Mouse (Mus musculus) gastrocnemius, adult 2 months (tissue): Measurements from ENCODE around the gene Rundc3a. TPM values are rescaled to one million over a fixed set of nuclear protein-coding genes. Genes with fewer than 3 reads are reported as not detected.

Experiments used
- DNase-seq: peaks from one replicate; pipeline ENCODE4 v3.0.0; 2022
- H3K27ac ChIP-seq: fragments of 200-600 bp; 2 replicates; pipeline ENCODE4 v1.8.1; 2022; ENCODE audit warnings: mild to moderate bottlenecking
- H3K4me3 ChIP-seq: fragments of 200-600 bp; 2 replicates; pipeline ENCODE4 v1.8.1; 2022; ENCODE audit warnings: mild to moderate bottlenecking, moderate library complexity
- CTCF ChIP-seq: fragments of 200-600 bp; IDR thresholded peaks from 2 replicates; pipeline ENCODE4 v1.8.1; 2022; ENCODE audit warnings: antibody characterized with exemption, mild to moderate bottlenecking, moderate library complexity
- intact Hi-C: fragments of 180-260 bp; cut with DNase I; formaldehyde crosslinking; loops from one replicate; pipeline ENCODE4 v1.15.1; 2025
- total RNA-seq, 2 experiments: library from RNA; stranded (reverse); gene quantifications; 2 replicates each; pipeline ENCODE4 v1.2.3; 2021

Rundc3a gene
- total RNA-seq, 2 experiments from 2014 or later: not detected

DNA sequence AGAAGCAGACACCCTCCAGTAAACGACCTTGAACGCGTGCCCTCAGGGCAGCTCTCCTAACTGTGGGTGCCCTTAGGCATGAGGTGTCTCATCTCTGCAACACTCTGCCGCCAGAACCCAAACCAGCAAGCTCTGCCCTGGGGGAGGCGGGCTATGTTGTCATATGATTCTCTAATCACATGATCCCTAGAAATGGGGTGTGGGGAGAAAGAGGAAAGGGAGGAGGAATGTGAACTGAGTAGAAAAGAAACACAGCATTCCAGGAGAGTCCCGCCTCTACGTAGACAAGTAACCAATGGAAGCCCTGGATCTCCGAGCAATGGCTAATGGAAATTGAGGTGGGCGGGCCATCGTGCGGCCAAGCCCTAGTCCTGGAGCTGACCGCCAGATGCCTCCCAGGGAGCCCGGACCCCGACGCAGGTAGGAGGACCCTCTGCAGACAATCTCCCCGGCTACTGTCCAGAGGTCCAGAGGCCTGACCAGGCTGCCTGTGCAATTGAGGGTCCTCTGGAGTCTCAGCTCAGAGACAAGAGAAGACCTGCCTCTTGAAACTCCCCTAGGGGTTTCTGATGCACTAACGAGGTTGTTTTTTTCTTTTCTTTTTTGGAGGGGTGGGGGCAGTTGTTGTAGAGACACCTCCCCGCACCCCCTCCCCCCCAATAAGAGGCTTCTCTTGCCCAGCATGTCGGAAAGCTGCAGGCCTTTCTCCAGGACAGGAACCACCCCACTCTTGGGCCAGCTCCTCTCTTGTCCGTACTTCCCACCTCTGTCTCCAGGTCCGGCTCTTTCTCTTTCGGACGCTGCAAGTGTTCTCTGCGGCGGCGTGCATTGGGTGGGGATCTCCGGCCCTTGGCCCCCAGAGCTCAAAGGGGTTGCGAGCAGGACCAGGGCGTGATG, 37.2 kb downstream of the Rundc3a start, which contains the start of gene Grn:
Grn (plus strand) TSS at position 195 of the 897 bp plus-strand sequence.
- peak; percentile 91 for DNase-seq
- TF ChIP-seq CTCF: no peak
- Histone ChIP-seq H3K27ac (peak within 1 kb of the TSS; percentile 91), H3K4me3 (peak within 1 kb of the TSS; percentile 84)
- intact Hi-C loops: loop anchor here (1.0 kb wide), 1 partner anchor 19 kb away; no protein-coding TSS in a partner anchor

DNA sequence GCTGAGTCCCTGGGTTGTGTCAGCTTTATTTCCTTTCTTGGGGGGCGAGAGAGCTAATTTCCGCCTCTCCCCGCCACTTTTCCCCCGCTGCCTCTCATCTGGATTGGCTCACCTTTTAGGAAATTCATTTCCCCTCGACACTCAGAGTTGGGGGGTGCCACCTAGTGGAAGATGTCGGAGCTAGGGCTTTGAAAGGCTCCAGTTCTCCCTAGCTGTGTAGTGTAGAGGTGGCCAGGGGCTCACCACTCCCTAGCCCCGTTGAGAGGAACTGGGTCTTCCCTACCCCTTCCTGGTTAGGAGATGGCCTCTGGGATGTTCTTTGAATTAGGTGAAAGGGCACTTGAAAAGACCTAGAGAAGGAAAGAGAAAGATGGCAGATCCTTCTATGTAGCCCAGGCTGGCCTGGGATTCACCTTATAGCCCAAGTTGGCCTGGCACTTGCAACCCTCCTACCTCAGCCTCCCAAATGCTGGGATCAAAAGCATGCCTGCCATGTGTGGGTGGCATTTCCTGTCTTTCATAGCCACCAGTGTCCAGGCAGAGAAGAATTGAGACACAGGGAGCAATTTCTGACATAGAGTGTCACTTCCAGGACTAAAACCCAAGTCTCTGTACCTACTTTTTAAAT, 37.9 kb downstream of the Rundc3a start:
- H3K27ac ChIP-seq: peak overlapping the region; percentile 91
- DNase-seq: peak; percentile 82
- intact Hi-C loops: loop anchor here (1.0 kb wide), 1 partner anchor 20 kb away; no protein-coding TSS in a partner anchor
- H3K4me3 ChIP-seq: peak overlapping the region; percentile 84
- peak; percentile 88 for TF ChIP-seq CTCF

DNA sequence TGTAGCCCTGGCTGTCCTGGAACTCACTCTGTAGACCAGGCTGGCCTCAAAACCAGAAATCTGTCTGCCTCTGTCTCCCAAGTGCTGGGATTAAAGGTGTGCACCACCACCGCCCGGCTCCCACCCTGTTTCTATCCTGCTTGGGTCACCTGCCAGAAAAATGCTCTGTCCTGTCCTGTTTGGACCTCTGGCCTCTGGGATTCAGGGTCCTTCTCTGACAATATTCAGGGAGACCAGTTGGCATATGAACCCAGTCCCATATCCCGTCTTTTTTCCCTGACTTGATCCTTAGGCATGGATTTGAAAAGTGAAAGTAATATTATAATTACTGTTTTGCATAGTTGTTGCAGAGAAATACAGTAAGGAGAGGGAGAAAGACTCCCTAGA, 38.5 kb downstream of the Rundc3a start:
- no peak for TF ChIP-seq CTCF
- H3K27ac ChIP-seq: peak overlapping the region; percentile 91
- H3K4me3 ChIP-seq: peak overlapping the region; percentile 58
- no peak for DNase-seq
- intact Hi-C loops: loop anchor here (1.0 kb wide), 1 partner anchor 20 kb away; no protein-coding TSS in a partner anchor

DNA sequence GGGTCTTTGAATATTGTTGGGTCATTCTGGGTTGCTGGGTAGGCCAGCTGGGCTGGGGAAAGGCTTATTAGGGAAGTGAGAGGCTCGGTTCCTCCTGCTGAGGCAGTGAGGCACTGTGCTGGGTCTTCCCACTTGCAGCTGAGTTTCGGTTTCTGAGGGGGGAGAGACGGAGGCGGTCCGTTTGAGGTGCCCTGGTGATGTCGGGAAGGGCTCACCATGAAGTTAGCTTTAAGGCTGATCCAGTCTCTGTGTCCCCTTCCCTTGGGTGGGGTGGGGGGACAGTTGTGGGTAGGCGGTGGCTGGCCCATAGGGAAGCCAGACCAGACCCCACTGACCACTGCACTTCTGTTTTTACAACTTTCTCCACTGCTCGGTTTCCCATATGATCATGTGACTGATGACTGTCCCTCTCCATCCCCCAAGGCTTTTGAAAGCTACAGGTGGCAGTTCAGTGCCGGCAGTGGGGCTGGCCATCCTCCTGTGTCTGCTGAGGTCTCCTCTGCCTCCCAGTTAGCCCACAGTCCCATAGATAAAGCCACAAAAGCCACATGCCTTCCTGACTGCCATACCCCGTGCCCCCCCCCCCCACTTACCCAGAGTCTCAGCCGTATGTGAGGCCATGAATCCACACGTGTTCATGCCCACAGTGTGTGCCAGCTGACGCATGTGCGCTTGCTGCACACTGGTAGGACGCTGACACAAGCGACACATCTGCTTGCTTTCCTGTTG, 39.1 kb downstream of the Rundc3a start:
- DNase-seq: peak; percentile 38
- intact Hi-C loops: no loop called here
- TF ChIP-seq CTCF: no peak
- H3K27ac ChIP-seq: peak overlapping the region; percentile 91
- H3K4me3 ChIP-seq: peak overlapping the region; percentile 58

DNA sequence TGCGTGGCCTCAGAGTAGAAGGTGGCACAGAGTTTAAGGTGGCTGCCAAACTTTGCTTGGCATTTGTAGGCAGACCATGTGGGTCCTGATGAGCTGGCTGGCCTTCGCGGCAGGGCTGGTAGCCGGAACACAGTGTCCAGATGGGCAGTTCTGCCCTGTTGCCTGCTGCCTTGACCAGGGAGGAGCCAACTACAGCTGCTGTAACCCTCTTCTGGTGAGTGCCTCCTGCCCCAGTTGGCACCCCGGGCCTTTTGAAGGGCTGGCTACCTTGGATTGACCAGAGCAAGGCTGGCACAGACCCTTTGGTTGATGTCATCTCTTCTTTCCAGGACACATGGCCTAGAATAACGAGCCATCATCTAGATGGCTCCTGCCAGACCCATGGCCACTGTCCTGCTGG, 39.7 kb downstream of the Rundc3a start:
- intact Hi-C loops: no loop called here
- no peak for TF ChIP-seq CTCF
- peak overlapping the region; percentile 58 for H3K4me3 ChIP-seq
- peak; percentile 93 for DNase-seq
- H3K27ac ChIP-seq: peak overlapping the region; percentile 91

DNA sequence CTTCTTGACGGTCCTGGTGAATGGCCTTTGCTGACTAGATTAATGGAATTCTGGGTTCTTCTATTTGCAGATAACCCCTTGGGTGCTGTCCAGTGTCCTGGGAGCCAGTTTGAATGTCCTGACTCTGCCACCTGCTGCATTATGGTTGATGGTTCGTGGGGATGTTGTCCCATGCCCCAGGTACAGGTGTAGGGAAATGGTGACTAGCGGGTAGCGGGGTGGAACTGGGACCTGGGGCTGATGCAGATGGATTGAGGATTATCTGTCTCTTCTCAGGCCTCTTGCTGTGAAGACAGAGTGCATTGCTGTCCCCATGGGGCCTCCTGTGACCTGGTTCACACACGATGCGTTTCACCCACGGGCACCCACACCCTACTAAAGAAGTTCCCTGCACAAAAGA, 40.7 kb downstream of the Rundc3a start:
- Histone ChIP-seq H3K27ac (peak overlapping the region; percentile 91), H3K4me3 (peak overlapping the region; percentile 58; the same call in 1 of the 2 replicates)
- intact Hi-C loops: loop anchor here (2.0 kb wide), 1 partner anchor 125 kb away; no protein-coding TSS in a partner anchor
- no peak for TF ChIP-seq CTCF
- no peak for DNase-seq

DNA sequence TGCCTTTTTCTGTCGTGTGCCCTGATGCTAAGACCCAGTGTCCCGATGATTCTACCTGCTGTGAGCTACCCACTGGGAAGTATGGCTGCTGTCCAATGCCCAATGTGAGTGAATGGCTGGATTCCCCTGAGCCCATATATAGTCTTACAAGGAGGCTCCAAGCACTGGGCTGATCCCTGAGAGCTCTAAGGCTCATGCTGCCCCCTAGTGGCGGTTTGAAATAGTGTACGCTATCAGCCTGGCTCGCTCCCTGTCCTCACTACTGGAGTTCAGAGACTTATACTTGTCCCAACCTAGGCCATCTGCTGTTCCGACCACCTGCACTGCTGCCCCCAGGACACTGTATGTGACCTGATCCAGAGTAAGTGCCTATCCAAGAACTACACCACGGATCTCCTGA, 41.2 kb downstream of the Rundc3a start:
- H3K4me3 ChIP-seq: no peak overlapping the region
- peak overlapping the region; percentile 91 for H3K27ac ChIP-seq
- intact Hi-C loops: loop anchor here (2.0 kb wide), 1 partner anchor 126 kb away; no protein-coding TSS in a partner anchor
- TF ChIP-seq CTCF: peak; percentile 88
- peak; percentile 87 for DNase-seq

DNA sequence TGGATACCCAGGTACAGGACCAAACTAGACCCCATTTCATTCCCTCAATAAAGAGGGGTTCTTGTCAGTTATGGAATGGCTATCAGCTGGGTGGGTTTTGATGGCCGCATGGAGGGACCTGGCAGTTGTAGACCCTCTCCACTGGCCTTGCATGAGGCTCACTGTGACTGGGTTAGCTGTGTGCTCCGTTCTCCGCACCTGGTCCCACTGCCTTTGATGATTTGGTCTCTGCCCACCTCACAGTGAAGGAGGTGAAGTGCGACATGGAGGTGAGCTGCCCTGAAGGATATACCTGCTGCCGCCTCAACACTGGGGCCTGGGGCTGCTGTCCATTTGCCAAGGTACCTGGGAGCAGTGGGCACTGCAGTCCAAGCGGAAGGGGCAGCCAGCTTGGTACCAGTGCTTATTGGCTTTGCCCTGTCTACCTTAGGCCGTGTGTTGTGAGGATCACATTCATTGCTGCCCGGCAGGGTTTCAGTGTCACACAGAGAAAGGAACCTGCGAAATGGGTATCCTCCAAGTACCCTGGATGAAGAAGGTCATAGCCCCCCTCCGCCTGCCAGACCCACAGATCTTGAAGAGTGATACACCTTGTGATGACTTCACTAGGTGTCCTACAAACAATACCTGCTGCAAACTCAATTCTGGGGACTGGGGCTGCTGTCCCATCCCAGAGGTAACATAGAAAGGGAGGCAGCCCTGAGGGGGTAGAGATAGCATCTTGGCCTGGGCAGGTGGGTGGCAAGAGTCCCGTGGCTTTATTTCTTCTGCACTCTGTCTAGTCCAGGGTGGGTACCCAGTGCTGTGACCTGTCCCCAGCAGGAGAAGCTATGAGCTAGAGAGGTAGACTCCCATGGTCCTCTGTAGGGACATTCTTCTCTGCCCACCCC, 41.9 kb downstream of the Rundc3a start:
- intact Hi-C loops: loop anchor here (2.0 kb wide), 1 partner anchor 126 kb away; no protein-coding TSS in a partner anchor
- DNase-seq: no peak

DNA sequence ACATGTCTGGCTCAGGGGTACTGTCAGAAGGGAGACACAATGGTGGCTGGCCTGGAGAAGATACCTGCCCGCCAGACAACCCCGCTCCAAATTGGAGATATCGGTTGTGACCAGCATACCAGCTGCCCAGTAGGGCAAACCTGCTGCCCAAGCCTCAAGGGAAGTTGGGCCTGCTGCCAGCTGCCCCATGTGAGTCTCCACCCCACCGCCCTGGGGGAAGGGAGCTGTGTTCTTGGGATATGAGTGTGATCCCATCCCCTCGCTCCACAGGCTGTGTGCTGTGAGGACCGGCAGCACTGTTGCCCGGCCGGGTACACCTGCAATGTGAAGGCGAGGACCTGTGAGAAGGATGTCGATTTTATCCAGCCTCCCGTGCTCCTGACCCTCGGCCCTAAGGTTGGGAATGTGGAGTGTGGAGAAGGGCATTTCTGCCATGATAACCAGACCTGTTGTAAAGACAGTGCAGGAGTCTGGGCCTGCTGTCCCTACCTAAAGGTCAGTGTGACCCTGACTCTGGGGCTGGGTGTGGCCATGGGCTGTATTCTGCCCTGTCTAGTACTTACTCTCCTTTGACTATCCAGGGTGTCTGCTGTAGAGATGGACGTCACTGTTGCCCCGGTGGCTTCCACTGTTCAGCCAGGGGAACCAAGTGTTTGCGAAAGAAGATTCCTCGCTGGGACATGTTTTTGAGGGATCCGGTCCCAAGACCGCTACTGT, 42.7 kb downstream of the Rundc3a start:
- Histone ChIP-seq H3K4me3 (no peak overlapping the region), H3K27ac (no peak overlapping the region)
- intact Hi-C loops: loop anchor here (2.0 kb wide), 1 partner anchor 127 kb away; no protein-coding TSS in a partner anchor
- TF ChIP-seq CTCF: no peak
- no peak for DNase-seq

More for the DNA sequence above, 41.9 kb downstream of the Rundc3a start:
- no peak for TF ChIP-seq CTCF
- no peak overlapping the region for H3K4me3 ChIP-seq
- no peak overlapping the region for H3K27ac ChIP-seq

DNA sequence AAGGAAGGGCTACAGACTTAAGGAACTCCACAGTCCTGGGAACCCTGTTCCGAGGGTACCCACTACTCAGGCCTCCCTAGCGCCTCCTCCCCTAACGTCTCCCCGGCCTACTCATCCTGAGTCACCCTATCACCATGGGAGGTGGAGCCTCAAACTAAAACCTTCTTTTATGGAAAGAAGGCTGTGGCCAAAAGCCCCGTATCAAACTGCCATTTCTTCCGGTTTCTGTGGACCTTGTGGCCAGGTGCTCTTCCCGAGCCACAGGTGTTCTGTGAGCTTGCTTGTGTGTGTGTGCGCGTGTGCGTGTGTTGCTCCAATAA, 43.2 kb downstream of the Rundc3a start:
- intact Hi-C loops: no loop called here
- no peak for DNase-seq
- Histone ChIP-seq H3K4me3 (no peak overlapping the region), H3K27ac (no peak overlapping the region)
- TF ChIP-seq CTCF: no peak
